Mouse (Mus musculus): ENCODE data around the gene Hcar2. TPM values are rescaled to one million over a fixed set of nuclear protein-coding genes. Genes with fewer than 3 reads are reported as not detected.

The Hcar2 gene
- polyA plus RNA-seq, 1 experiment: 8.7 TPM

DNA sequence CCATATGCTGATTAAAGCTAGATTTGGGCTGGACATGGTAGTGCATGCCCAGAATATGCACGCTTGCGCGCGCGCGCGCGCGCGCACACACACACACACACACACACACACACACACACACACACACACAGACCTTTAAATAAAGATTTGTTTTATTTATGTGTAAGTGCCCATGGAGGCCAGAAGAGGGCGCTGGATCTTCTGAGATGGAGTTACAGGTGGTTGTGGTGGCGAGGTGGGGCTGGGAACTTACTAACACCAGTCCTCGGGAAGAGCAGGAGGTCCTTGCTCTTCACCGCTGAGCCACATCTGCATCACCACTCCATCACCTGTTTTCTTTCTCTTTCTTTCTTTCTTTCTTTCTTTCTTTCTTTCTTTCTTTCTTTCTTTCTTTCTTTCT lies 15.5 kb upstream of the Hcar2 start:
- Histone ChIP-seq H3K27ac (replicated peaks; ENCODE audit: low read depth, low read length) (no peak overlapping the region), H3K4me1 (ENCODE audit: control insufficient read depth, insufficient read depth, insufficient read length, low read length) (peaks cover 14% of the 10 kb centered on the region)

DNA sequence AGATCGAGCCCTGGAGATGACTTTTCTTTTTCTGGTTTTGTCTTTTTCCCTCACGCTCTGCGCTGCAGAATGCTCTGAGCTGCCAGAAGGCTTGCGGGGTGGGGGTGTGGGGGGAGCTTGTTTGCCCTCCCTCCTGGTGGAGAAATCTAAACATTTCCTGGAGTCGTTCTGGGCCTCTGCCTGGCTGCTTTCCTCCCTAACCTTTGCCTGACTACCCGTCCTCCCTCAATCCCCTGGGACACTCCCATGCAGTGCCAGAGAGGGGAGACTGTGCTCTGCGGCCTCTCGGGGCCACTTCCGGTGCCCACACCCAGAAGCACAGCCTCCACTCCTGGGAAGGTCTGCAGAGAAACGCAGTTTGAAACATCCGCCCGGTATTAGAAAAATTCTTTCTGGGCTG lies 14.6 kb upstream of the Hcar2 start, which contains the start of gene Hcar1:
Gene Hcar1 (minus strand): TSS at position 93 of the 400 bp plus-strand sequence.
- Histone ChIP-seq H3K4me1 (ENCODE audit: control insufficient read depth, insufficient read depth, insufficient read length, low read length) (peaks cover 14% of the 10 kb centered on the region), H3K4me3 (ENCODE audit: insufficient read depth, low read depth, low read length) (peak within 1 kb of the TSS; percentile 48), H3K27ac (replicated peaks; ENCODE audit: low read depth, low read length) (no peak within 1 kb of the TSS; the same call in 1 of the 2 replicates)

More for the DNA sequence above, 15.5 kb upstream of the Hcar2 start:
- H3K4me3 ChIP-seq (ENCODE audit: insufficient read depth, low read depth, low read length): no peak overlapping the region

GRCm38 (mm10) chr5:123878056-123878455 lies 12.8 kb upstream of the Hcar2 start:
- Histone ChIP-seq H3K4me1 (ENCODE audit: control insufficient read depth, insufficient read depth, insufficient read length, low read length) (peaks cover 23% of the 10 kb centered on the region), H3K4me3 (ENCODE audit: insufficient read depth, low read depth, low read length) (peak overlapping the region; percentile 48), H3K27ac (replicated peaks; ENCODE audit: low read depth, low read length) (no peak overlapping the region; the same call in 1 of the 2 replicates)

- Histone ChIP-seq H3K27ac (replicated peaks; ENCODE audit: low read depth, low read length) (peak overlapping the region; percentile 74), H3K4me1 (ENCODE audit: control insufficient read depth, insufficient read depth, insufficient read length, low read length) (peaks cover 20% of the 10 kb centered on the region)
These were observed 8.9 kb upstream of the Hcar2 start for GRCm38 (mm10) chr5:123874177-123874576.

GRCm38 (mm10) chr5:123869615-123870014 lies 4.3 kb upstream of the Hcar2 start:
- H3K4me3 ChIP-seq (ENCODE audit: insufficient read depth, low read depth, low read length): no peak overlapping the region
- no peak overlapping the region for H3K27ac ChIP-seq (replicated peaks; ENCODE audit: low read depth, low read length)
- peaks cover 15% of the 10 kb centered on the region for H3K4me1 ChIP-seq (ENCODE audit: control insufficient read depth, insufficient read depth, insufficient read length, low read length)

More at GRCm38 (mm10) chr5:123874177-123874576, 8.9 kb upstream of the Hcar2 start:
- no peak overlapping the region for H3K4me3 ChIP-seq (ENCODE audit: insufficient read depth, low read depth, low read length)

DNA sequence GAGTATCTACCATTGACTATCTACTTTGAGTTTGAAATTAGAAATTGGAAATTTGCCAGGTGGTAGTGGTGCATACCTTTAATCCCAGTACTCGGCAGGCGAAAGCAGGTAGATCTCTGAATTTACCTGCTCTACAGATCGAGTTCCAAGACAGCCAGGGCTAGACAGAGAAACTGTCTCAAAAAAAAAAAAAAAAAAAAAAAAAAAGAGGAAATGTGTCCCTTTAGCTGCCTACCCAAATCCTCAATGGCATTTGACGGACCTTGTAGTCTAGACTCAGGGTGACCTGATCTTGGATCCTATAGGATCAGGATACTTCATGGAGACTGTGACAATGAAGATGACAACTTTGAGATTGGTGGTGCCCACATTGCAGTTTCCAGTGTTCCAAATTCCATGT lies 1.2 kb upstream of the Hcar2 start:
- Histone ChIP-seq H3K4me1 (ENCODE audit: control insufficient read depth, insufficient read depth, insufficient read length, low read length) (peaks cover 11% of the 10 kb centered on the region; the same call in 1 of the 2 replicates), H3K4me3 (ENCODE audit: insufficient read depth, low read depth, low read length) (no peak overlapping the region), H3K27ac (replicated peaks; ENCODE audit: low read depth, low read length) (no peak overlapping the region)

GRCm38 (mm10) chr5:123863934-123864333 lies 1.4 kb downstream of the Hcar2 start:
- H3K4me1 ChIP-seq (ENCODE audit: control insufficient read depth, insufficient read depth, insufficient read length, low read length): peaks cover 11% of the 10 kb centered on the region; the same call in 1 of the 2 replicates
- H3K4me3 ChIP-seq (ENCODE audit: insufficient read depth, low read depth, low read length): no peak overlapping the region
- H3K27ac ChIP-seq (replicated peaks; ENCODE audit: low read depth, low read length): no peak overlapping the region

DNA sequence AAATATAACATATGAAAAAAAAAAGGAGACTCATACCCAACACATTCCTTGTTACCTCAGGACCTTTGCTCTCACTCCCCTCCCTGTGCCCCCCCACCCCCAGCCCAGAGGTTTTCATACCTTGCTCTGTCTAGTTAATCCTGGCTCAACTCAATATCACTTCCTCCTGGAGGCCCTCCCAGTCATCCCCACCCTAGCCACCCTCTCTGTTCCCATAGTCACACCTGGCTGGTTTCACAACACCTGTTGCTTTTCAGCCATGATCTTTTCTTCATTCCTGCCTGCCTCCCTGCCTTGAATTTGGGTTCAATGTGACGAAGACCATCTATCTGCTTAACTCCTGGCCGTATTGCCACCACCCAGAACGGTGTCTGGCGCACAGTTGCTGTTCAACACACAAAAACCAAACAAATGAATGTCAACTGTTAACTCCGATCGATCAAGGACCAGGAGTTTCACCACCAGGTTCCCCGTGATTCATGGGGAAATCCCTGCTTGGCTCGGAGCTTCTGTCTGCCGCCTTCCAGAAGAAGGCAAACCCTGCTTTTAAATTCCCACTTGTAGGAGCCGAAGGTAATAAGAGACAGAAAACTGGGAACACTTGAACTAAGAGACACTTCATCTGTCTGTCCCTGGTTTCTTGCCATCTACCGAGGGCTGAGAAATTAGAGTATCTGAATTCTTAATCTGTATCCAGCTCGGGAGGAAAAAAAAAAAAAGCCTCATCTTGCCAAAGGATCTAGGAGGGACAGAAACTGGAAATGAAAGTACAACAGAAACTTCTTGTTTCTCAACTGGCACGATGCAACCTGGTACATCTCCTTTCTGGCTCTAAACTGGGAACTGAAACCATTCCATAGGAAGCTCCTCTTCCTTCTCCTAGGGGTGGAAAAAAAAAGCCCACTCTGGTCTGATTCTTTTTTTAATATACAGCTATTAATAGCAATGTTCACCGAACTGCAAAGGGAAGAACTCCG lies 2.6 kb downstream of the Hcar2 start:
- Histone ChIP-seq H3K4me1 (ENCODE audit: control insufficient read depth, insufficient read depth, insufficient read length, low read length) (peaks cover 11% of the 10 kb centered on the region; the same call in 1 of the 2 replicates), H3K27ac (replicated peaks; ENCODE audit: low read depth, low read length) (peak overlapping the region; percentile 15; the same call in 1 of the 2 replicates), H3K4me3 (ENCODE audit: insufficient read depth, low read depth, low read length) (peak overlapping the region; percentile 44)

DNA sequence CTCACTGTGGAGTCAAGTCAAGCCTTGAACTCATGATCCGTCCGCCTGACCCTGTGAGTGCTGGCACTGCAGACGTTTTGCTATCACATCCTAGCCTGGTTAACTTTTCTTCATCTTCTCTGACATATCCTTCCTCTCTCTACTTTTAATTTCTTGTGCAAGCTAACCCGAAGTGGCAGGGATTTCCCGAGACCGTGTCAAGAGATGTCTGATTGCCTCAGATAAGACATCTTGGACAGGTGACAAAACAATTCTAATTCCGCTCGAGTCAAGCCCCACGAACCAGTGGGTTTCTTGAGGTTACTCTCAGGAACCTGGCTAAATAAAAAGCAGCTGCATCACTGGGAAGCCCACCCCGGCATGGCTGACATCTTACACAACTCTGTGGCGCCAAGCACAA lies 6.5 kb downstream of the Hcar2 start:
- no peak overlapping the region for H3K27ac ChIP-seq (replicated peaks; ENCODE audit: low read depth, low read length)
- no peak overlapping the region for H3K4me3 ChIP-seq (ENCODE audit: insufficient read depth, low read depth, low read length)
- 0 out of 2 replicates have a peak, but pooled peaks cover 4% of the 10 kb centered on the region for H3K4me1 ChIP-seq (ENCODE audit: control insufficient read depth, insufficient read depth, insufficient read length, low read length)

DNA sequence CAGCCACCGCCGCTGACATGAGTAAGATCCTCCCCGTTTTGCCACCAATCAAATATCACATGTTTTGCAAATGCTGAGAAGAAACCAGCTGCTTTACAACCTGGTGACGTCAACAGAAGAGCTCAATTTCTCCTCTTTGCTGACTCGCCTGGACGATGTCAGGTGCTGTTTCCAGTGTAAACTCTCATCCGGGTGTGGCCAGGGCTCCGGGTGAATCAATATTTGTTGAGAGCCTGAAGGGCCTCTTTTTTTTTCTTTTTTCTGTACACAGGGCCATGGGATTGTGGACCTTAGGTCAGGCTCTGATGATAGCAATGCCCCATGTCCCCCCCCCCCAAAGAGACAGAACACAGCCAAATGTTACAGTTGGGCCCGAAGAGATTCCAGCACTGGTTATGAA lies 10.8 kb downstream of the Hcar2 start:
- no peaks in the 10 kb centered on the region for H3K4me1 ChIP-seq (ENCODE audit: control insufficient read depth, insufficient read depth, insufficient read length, low read length)
- H3K27ac ChIP-seq (replicated peaks; ENCODE audit: low read depth, low read length): no peak overlapping the region
- no peak overlapping the region for H3K4me3 ChIP-seq (ENCODE audit: insufficient read depth, low read depth, low read length)

DNA sequence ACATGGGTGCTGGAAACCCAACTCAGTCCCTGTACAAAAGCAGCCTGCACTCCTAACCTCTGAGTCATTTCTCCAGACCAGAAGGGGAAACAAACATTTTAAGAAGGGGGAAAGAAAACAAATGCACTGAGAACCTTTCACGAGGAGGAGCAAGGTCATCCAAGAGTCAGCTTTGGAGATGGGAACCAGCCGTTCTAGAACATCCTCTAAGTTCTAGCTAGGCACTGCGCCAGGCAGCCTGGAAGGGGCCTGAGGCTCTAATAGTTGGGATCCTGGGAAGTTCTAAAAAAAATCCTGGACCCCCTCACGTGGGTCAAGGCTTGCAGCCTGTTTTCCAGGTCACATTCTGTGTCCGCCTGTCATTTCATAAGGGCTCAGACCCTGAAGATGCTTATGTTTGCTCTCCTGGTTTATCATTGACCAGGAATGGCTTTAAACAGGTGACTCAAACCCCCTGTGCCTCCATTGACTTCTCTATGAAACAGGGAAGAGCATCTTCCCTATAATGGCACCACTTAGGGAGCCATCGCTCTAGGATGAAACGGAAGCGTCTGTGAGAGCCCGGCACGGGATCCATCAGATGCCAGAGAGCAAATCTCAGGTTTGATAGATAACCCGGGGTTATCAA lies 11.3 kb downstream of the Hcar2 start:
- H3K4me3 ChIP-seq (ENCODE audit: insufficient read depth, low read depth, low read length): no peak overlapping the region
- H3K27ac ChIP-seq (replicated peaks; ENCODE audit: low read depth, low read length): no peak overlapping the region
- no peaks in the 10 kb centered on the region for H3K4me1 ChIP-seq (ENCODE audit: control insufficient read depth, insufficient read depth, insufficient read length, low read length)

GRCm38 (mm10) chr5:123851398-123851797 lies 13.9 kb downstream of the Hcar2 start:
- no peak overlapping the region for H3K27ac ChIP-seq (replicated peaks; ENCODE audit: low read depth, low read length)
- no peak overlapping the region for H3K4me3 ChIP-seq (ENCODE audit: insufficient read depth, low read depth, low read length)
- H3K4me1 ChIP-seq (ENCODE audit: control insufficient read depth, insufficient read depth, insufficient read length, low read length): no peaks in the 10 kb centered on the region

GRCm38 (mm10) chr5:123844316-123844715 lies 21.0 kb downstream of the Hcar2 start:
- Histone ChIP-seq H3K4me1 (ENCODE audit: control insufficient read depth, insufficient read depth, insufficient read length, low read length) (peaks cover 3% of the 10 kb centered on the region; the same call in 1 of the 2 replicates), H3K4me3 (ENCODE audit: insufficient read depth, low read depth, low read length) (no peak overlapping the region), H3K27ac (replicated peaks; ENCODE audit: low read depth, low read length) (peak overlapping the region; percentile 48; the same call in 1 of the 2 replicates)

- Histone ChIP-seq H3K4me3 (ENCODE audit: insufficient read depth, low read depth, low read length) (no peak overlapping the region), H3K4me1 (ENCODE audit: control insufficient read depth, insufficient read depth, insufficient read length, low read length) (peaks cover 3% of the 10 kb centered on the region; the same call in 1 of the 2 replicates), H3K27ac (replicated peaks; ENCODE audit: low read depth, low read length) (peak overlapping the region; percentile 48; the same call in 1 of the 2 replicates)
These were observed 21.5 kb downstream of the Hcar2 start for GRCm38 (mm10) chr5:123843816-123844215.

DNA sequence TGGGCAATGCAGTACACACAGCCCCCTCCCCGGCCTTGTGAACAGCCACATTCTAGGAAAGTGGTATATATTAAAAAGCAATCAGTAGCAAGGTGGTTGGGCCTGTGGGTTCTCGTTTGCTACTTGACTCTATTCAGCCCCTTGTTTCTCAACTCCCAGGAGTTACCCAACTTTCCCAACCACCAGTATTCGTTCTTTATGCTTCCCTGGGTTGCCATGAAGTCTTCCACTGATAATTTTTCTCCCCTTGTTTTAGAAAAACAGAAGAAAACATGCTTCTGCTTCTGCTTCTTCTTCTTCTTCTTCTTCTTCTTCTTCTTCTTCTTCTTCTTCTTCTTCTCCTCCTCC lies 22.4 kb downstream of the Hcar2 start:
- H3K4me1 ChIP-seq (ENCODE audit: control insufficient read depth, insufficient read depth, insufficient read length, low read length): peaks cover 3% of the 10 kb centered on the region; the same call in 1 of the 2 replicates

More for the DNA sequence above, 22.4 kb downstream of the Hcar2 start:
- no peak overlapping the region for H3K4me3 ChIP-seq (ENCODE audit: insufficient read depth, low read depth, low read length)
- no peak overlapping the region for H3K27ac ChIP-seq (replicated peaks; ENCODE audit: low read depth, low read length)

All from brown adipose tissue, adult 24 weeks (tissue).